Mouse (Mus musculus): ENCODE results near the gene Nucb1.

GRCm38 (mm10) chr7:45554744-45555143 lies 44.5 kb upstream of the Nucb1 start, which contains the start of gene Hsd17b14:
- TF ChIP-seq EP300 (optimal IDR thresholded peaks at IDR 0.05) (no peak), CTCF (IDR thresholded peaks at IDR 0.05; ENCODE audit: low read depth) (no peak)

Measured in stomach, postnatal 0 days (tissue).